Mouse (Mus musculus): ENCODE results near the gene 2010111I01Rik. TPM values are rescaled to one million over a fixed set of nuclear protein-coding genes. Genes with fewer than 3 reads are reported as not detected.
"Not testable (repeated sequence)": the region's sequence is repeated elsewhere in the genome, so short reads cannot be mapped to it uniquely, and the experiment has no call there.

Gene 2010111I01Rik
- polyA plus RNA-seq, 1 experiment = 85.1 TPM

DNA sequence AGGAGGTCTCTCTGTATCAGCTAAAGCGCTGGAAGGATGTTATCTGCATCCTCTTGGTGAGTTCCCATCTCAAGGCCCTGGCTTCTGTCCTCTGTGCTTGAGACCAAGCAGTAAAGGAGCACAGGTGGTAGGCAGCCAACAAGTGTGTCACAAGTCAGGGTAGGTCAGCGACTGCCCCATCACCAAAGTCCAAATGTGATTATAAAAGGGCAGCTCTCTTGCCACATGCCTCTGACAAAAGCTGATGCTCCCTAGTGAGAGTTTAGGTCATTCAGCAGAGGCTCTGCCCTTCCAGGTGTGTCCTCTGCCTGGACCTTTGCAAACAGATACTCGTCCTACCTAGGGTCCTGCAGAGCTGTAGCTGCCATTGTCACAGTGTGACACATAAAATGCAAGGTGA, 263.1 kb downstream of the 2010111I01Rik start:
- DNase-seq (ENCODE audit: low read depth, low spot score) = no peak
- 86% methylated on average over 3 of the region's 3 CpGs for WGBS

DNA sequence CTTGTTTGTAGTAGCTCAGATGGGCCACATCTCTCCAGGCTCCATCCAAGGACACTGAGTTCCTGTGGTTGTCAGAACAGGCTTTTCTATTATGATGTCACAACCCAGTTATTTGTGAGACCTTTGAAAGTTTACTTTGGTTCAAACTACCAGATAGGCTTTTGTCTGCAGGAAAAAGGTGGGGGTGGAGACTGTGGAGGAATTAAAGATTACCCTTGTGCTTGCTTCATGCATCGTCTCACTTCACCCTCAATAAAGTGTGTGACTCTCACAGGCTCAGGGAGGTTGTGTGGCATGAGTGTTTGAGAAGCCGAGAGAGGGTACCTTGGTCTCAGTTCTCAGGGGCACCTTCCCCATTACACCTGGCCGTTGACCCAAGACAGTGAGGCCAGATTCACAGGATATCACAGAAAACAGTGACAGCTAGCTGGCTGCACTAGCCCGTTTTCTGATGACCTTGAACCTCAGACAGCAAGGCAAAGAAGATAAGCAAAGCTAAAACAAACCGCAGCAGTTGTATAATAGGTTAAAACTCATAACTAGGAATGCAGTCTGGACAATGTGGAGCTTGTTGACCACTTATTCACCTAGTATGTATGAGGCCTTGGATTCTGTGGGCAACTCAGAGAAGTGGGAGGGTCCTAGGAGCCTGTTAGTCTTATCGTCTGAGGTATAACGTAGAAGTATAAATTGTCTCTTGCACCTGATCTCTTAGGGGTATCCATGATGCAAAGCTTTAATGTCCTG, 266.4 kb downstream of the 2010111I01Rik start:
- 37% methylated on average over 7 of the region's 7 CpGs for WGBS
- no peak for DNase-seq (ENCODE audit: low read depth, low spot score)

DNA sequence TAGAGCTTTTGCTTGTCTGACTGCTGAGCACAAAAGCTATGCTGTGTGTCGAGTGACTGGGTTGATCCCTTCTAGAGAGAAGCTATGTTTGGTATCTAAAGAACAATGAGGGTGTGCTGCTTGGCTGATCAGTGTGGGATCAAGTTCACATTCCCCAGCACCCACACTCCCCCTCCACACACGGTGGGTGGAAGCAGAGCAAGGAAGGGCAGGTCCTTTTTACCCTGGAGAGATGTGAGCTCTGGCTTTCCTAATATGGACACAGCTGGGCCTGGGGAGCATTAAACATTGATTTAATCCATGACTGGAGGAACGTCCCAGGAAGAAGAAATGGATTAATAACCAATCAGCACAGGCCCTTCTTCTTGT, 267.0 kb downstream of the 2010111I01Rik start:
- WGBS = 26% methylated on average over 3 of the region's 3 CpGs
- DNase-seq (ENCODE audit: low read depth, low spot score) = no peak

DNA sequence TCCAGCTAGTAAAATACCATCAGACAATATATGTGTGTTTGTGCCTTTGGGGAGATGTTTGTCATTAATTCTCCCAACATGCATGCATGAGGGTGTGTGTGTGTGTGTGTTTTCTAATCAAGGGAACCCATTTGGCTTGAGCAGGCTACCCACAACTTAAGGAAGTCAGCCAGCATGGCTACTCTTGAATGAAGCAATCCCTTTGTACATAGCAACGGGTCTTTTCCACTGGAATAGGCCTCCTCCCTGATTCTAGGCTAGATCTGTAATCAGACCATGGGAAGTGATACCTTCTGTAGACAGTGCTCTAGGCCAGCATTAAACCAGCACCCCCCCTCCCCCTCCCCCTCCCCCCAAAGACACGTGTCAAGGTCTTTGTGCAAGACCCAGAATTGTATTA, 267.9 kb downstream of the 2010111I01Rik start:
- DNase-seq (ENCODE audit: low read depth, low spot score) = no peak
- 45% methylated on average over 2 of the region's 2 CpGs for WGBS

DNA sequence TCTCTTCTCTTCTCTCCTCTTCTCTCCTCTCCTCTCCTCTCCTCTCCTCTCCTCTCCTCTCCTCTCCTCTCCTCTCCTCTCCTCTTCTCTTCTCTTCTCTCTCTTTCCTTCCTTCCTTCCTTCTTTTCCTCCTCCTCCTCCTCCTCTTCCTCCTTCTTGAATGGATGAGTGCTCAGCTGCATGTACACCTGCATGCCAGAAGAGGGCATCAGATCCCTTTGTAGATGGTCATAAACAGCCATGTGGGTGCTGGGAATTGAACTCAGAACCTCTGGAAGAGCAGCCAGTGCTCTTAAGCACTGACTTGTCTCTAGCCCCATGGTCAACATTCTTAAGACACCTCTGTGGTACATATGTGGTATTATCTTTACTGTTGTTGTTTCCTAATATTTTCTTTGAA, 269.8 kb downstream of the 2010111I01Rik start:
- not testable (repeated sequence) for DNase-seq (ENCODE audit: low read depth, low spot score)

DNA sequence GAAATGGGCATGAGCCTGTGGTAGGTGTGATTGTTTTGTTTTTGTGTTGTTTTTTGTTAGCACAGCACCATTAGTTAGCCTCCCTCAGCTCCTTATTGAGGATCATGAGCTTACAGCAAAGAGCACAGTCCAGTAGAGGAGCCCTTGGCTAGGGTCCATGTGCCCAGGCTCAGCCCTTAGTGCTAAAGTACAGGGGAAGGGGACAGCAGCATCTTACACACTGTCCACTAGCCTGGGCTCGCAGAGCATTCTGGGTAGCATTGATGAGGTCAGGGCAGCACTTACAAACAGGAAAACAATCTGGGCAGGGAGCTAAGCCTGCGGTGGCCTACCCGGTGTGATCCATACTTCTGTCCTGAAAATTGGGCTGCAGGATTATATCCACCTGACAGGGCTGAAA, 270.9 kb downstream of the 2010111I01Rik start:
- 76% methylated on average over 3 of the region's 3 CpGs for WGBS

DNA sequence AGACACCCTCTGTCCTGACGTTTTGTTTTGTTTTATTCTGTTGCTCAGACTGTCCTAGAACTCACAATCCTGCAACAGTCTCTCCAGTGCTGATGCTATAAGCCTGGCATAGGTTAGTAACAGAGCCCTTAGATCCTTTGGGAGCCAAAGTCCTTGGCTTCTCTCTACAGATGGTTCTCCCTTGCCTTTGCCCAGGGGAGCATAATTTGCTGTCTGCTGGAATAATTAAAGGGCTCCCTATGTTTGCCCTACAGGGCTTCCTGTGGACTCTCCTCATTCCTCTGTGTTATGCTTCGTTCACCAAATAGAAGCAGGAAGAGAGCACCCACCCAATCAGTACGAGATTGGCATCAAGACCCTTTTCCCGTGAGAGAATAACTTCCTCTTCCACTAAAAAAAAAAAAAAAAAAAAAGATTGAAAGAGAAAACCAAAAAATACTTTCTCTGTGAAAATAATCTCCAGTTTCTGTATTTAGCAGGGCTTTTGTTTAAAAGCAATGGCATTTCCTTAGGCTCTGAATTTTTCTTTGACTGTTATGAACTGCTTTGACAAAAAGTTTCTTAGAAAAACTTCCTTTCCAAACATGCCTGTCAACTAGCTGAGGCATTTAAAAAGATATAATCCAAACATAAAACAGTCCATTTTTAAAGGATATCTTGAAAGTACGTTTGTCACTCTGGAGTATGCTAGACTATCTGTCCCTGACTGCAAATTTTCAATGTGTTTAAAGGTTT, 271.6 kb downstream of the 2010111I01Rik start:
- WGBS = 47% methylated on average over 5 of the region's 5 CpGs
- DNase-seq (ENCODE audit: low read depth, low spot score) = no peak

More for the DNA sequence above, 270.9 kb downstream of the 2010111I01Rik start:
- no peak for DNase-seq (ENCODE audit: low read depth, low spot score)

DNA sequence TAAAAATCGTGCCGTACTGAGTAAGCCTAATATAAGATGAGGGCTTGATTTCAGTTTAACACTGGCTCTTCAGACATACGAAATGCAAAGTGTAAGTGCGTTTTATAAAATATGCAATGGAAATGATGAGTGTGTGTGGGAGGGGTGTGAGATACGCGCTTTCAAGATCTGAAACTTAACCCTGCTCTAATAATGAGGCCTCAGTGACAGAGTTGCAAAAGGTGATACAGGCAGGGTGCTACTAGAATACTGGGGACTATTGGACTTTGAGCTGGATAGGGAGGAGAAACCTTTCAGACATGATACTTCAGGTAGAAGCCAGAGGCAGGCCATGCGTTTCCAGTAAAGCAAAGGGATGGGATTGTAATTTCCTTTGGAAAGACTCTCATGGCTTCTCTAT, 273.4 kb downstream of the 2010111I01Rik start:
- no peak for DNase-seq (ENCODE audit: low read depth, low spot score)
- WGBS = 43% methylated on average over 7 of the region's 7 CpGs

DNA sequence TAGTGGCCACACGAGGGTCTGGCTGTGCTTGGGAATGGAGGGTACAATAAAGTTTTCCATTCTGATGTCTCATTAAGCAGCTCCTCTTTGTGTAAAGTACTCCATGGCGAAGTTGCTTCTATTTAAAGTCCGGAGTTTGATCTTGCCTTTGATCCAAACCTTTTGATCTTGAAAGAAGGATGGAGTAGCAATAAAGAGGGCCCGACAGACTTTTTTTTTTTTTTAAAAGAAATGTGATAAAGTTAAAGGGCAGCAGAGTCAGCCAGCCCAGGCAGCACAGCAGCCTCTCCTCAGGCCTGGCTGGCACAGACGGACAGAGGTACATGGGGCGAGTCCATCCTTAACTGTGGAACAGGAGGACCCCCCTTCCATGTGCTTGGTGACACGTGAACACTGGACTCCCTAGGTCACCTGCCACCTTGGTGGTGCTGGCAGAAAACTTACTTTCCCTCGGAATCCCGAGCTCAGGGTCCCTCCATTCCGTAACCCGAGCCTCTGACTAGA, 274.7 kb downstream of the 2010111I01Rik start:
- no peak for DNase-seq (ENCODE audit: low read depth, low spot score)
- WGBS = 5% methylated on average over 11 of the region's 11 CpGs

DNA sequence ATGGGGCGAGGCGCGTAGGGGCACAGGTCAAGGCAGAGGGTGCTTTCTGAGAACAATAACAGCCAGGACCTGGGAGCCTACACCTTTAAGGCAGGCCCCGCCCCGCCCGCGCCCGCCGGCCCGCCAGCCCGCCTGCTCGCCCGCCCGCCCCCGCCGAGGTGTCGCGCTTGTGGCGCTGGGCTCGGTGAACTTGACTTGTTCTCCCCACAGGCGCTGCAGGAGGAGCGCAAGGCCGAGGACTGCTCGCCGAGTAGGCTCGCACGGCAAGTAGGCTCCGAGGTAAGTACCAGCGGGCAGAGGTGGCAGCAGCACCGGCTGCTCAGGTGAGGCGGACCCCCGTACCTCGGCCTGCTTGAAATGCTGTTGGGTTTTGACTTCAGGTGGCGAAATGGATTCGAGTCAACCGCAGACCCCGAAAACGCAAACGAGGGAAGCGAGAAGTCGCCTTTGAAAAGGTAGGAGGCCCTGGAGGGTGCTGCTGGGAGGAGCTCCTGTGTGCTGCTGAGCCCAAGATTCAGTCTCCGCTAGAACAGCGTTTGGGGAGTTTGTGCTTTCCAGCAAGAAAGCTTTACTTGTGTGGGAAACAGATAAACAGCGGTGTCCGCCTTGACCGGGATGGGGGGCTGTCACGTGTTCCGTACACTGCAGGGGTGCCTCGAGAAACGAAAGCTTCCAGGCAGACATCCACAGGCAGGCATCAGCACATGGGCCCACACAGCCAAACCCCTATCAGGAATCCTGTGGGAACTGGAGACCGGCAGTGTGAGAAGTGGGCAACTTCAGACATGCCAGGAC, 275.4 kb downstream of the 2010111I01Rik start:
- no peak for DNase-seq (ENCODE audit: low read depth, low spot score)
- WGBS = under 1% methylated on average over 51 of the region's 51 CpGs

DNA sequence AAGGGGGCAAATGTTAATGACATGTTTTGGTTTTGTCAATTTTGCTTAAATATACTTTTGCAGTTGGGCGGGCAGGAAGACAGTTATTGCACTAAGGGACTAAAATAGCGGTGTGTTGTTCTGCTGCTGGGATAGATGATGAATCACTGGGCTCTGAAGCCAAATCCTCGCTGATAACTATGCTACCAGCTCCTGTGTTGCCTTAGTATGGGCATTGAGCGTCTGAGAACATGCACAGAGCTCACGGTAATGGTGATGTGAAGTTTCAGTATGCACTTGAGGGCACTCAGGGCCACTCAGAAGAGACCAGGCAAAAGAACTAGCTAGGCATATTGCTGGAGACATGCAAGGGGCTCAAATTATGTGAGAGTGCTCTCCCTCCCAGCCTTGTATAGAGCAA, 276.1 kb downstream of the 2010111I01Rik start:
- WGBS = 2% methylated on average over 5 of the region's 5 CpGs
- DNase-seq (ENCODE audit: low read depth, low spot score) = no peak

DNA sequence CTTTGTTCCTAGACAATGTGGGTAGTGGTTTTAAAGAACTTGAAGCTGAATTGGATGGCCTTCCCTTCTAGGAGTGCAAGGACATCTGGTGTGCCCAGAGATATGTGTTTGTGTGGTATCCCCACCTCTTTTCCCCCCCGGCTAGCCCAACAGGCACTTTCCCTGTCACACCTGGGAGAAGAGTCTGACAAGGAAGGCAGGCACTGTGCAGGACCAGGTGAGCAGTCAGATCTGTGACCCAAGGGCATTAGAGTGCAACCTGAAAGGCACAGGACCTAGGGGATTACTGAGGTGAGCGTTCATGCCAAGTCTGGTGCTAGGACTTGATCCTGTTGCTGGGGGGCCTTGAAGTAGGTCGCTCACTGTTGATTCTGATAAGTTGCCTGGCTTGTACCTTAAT, 277.0 kb downstream of the 2010111I01Rik start:
- WGBS = 13% methylated on average over 3 of the region's 3 CpGs
- no peak for DNase-seq (ENCODE audit: low read depth, low spot score)

DNA sequence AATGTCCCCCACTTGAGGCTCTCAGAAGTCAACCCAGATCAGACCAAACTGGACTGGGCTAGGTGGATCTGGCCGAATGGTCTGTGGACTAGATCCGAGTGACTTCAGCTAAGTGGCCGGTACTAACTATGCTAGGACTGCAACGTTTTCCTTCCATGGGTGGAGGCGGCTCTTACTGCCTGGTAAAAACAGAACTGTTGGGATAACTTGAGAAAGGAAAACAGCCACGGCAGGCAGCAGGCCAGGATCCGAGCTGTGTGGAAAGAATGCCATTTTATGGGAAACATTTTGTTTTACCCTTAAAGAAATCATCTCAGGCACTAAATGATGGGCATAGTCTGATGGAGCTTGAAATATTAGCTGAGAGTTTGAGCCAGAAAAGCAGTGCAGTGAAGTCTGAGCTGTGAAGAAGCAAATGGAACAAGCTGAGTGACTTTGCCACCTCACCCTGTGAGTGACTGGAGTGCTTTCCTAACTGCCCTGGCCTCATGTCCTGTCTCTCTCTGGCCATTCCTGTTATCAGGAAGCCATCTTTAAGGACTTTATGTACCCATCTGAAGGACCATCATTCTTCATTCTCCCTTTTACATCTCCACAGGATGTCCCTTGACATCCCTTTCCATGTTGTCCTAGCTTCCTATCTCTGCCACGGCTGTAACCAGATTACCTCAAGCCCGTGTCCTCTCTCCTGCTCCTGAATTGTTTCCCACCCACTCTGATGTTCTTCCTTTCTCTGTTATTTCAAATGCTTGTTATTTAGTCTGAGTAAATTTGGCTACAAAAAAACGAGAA, 277.9 kb downstream of the 2010111I01Rik start:
- WGBS = 11% methylated on average over 10 of the region's 10 CpGs
- DNase-seq (ENCODE audit: low read depth, low spot score) = no peak

DNA sequence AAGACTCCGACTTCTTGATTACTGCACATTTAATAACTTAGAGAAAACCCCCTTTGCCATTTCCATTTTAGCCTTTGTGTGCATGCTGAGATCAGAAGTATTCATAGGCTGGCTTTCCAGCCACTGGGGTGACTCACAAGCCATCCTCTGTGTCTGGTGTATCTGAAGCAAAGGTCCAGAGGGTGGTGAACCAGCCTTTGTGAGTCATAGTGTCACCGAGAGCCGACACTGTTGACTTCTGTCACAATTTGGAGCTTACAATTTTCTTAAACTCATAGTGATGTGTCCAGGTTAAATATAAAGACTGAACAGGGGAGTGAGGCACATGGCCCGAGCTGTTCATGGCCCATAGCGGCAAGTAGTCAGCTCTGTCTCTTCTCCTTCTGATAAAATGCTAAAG, 278.9 kb downstream of the 2010111I01Rik start:
- DNase-seq (ENCODE audit: low read depth, low spot score) = no peak
- WGBS = 14% methylated on average over 5 of the region's 5 CpGs

DNA sequence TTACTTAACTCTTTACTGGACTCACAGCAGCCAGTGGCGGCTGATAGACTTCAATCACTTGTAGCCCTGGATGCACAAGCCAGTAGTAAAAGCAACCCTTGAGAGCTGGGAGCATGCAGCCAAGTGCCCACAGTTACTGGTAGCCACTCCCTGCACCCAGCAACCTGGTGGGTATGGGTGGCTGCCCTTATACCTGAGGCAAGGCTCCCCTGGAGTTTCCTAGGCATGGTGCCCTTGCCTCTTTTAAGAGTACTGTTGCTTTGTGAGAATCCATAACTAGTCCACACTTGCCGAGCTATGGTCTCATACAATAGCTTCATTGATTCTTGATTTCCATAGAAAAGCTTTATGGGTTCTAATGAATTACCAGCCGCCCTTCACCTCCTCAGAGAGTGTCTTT, 279.7 kb downstream of the 2010111I01Rik start:
- DNase-seq (ENCODE audit: low read depth, low spot score) = no peak
- WGBS = 20% methylated on average over 3 of the region's 3 CpGs

DNA sequence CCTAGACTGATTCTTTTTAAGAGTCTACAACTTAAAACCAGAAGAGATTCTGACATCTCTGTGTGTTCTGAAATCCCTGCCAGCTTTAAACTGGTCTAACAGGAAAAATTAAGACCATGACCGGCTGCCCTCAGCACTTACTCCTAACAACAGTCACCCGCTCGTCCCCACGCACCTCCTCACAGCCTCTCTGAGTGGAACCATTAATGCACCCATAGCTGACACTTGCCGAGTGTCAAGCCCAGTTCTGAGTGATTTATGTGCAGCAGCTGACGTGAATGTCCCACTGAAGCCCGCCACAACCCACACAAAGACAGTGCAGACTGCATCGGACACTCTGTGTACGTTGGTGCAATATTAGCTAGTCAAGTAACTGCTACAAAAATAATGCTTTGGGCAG, 280.5 kb downstream of the 2010111I01Rik start:
- no peak for DNase-seq (ENCODE audit: low read depth, low spot score)
- WGBS = 19% methylated on average over 9 of the region's 9 CpGs

DNA sequence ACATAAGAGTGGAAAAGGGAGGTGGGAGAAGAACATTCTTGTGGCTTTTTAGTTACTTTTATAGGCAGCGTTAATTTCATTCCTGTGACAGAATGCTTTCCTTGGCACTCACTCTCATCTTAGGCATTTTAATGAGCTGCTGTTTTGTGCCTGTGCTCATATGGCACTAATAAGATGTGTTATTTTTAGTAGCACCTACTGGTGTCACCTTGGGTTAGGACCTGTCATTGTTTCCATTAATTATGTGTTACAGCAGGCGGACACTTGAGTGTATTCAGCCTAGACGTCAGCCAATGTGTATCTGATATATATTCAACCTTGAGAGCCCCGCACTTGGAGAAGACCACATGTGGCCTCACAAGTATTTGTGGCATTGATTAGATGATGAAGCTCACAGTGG, 281.1 kb downstream of the 2010111I01Rik start:
- DNase-seq (ENCODE audit: low read depth, low spot score) = no peak
- 24% methylated on average over 4 of the region's 4 CpGs for WGBS

DNA sequence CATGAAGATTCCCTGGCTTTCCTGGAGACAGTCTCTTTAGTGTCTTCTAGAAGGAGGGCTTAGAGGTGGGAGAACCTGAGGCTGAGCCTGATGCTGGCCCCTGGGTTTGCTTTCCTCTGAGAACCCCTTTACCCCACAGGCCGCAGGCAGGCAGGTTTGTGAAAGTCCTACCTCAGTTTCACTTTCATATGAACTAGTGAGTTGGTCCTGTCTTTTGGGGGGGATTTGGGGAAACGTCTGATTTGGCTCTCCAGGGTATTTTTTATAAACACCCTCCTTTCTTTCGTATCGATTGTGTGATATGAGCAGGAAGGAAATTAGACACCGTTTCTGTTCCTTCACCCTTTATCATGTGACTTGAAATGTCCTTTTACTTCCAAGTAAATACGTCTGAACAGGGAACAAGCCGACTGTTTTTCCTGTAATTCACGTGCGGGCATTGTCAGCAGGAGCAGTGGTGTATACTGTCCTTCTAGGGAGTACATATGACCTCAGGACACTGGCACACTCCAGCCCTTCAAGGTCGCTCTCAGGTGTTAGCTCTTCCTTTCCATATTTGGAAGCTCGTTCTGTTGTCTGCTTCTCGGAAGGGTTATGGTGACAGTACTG, 281.7 kb downstream of the 2010111I01Rik start:
- WGBS = 11% methylated on average over 12 of the region's 12 CpGs
- no peak for DNase-seq (ENCODE audit: low read depth, low spot score)

DNA sequence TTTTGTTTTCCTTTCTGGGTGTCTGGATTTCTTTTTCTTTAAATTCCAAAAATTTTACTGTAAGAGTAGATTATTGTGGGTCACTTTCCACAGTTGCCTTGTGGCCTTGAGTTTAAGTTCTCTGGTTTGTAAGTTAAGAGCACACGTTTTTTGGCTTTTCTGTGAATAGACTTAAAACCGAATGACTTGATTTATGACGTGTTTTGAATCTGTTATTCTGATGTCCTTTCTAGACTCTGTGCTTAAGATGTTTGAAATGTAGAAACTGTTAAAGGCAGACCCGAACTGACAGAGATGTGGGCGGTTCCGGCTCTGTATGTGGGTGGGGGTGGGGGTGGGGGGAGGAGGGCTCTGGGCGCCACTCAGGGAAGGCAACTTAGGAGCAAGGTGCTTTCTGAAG, 282.3 kb downstream of the 2010111I01Rik start:
- DNase-seq (ENCODE audit: low read depth, low spot score) = no peak
- 31% methylated on average over 7 of the region's 7 CpGs for WGBS
